Mouse (Mus musculus): ENCODE results near the gene Commd6. TPM values are rescaled to one million over a fixed set of nuclear protein-coding genes. Genes with fewer than 3 reads are reported as not detected.
"Not testable (repeated sequence)": the region's sequence is repeated elsewhere in the genome, so short reads cannot be mapped to it uniquely, and the experiment has no call there.

Gene Commd6
- total RNA-seq, 2 experiments from 2014 or later = 62.2 to 69.4 TPM

DNA sequence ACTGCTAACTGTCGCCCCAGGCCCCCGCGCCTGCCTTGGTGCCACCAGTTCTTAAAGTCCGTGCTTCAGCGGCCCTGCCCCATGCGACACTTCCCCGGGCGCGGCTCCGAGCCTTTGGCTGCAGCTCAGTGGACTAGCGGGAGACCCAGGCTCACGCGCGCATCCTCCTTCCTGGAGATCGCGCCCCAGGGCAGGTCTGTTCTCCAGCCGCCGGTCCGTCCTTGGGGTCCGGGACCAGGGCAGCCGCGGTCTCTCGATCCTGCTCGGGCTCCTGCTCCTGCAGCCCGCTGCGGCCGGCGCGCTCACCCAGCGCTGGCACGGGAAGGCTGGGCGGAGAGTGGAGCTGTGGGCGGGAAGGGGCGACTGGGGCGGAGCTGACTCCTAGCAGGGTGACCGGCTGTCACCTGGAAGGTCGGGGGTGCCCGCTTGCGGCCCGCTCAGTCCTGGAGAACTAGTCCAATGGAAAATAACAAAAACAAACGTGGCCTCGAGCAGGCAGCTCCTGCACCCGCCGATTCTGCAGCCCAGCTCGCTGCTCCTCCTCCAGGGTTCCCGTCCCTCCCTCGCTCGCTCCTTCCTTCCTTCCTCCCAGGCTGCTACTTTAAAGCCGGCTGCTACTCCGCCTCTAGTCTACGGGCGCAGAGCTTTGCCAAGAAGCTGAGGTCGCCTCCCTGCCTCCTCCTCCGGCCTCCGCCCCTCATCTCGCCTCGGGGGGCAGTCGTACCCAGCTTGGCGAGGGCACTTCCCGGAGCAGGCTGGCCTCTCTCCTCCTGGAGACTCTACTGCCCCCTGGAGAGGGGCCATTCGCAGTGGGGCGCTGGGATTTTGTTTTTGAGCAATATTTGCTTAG is 31.7 kb downstream of the Commd6 start, which contains the start of gene Tbc1d4:
Gene Tbc1d4, minus strand, starts transcription at position 673 of the 850 bp plus-strand sequence.
- peak; percentile 92 for DNase-seq

DNA sequence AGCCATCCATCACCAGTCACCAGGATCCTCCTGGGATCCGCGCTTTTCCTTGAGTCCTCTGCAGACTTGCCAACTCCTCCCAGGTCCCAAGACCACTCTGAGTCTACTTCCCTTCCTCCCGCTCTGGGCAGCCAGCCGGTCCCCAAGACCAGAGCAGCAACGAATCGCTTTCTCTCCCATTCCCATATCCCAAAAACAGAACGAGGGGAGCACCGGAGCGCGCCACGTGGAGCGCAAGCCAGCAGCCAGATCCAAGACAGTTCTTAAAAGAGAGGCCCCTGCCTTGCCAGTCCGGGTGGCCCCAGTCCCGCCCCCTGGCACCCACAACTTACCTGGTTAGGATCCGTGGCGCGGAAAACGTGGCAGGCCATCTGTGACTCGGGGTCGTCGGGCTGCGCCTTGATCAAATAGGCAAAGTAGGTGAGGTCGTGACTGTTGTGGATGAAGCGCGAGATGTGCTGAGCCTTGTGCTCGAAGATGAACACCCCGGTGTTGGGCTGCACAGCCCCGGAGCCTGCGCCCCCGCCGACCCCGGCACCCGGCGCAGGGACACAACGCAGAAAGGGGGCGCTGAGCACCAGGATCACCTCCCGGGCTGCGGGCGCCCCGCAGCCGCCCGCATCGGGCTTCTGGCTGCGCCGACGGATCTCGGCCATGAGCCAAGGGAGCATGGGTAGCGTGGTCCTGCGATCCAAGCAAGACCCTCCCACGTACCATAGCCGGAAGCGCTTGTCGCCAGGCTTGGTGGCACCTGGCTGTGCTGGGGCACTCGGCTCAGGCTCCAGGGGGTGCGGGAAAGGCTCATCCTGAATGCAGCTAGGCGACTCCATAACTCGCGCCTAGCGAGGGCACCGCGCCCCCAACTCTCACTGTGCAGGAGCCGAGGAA is 32.6 kb downstream of the Commd6 start:
- DNase-seq = peak; percentile 55

DNA sequence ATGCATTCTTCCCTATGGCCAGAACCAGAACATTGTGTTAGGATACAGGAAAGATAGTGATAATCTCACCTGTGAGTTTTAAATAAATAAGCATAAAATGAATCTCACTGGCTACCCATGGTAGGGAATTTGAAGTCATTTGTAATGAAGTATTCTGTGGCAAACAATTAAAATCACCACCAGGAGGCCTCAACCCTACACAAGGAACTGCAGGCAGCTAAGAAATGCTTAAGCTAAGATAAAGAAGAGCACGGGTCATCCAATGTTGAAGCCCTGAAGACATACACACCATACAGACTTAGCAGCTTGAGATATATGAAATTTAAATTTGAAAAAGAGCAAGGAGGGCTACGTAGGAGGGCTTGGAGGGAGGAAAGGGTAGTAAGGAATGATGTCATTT is 34.6 kb downstream of the Commd6 start:
- no peak for DNase-seq

DNA sequence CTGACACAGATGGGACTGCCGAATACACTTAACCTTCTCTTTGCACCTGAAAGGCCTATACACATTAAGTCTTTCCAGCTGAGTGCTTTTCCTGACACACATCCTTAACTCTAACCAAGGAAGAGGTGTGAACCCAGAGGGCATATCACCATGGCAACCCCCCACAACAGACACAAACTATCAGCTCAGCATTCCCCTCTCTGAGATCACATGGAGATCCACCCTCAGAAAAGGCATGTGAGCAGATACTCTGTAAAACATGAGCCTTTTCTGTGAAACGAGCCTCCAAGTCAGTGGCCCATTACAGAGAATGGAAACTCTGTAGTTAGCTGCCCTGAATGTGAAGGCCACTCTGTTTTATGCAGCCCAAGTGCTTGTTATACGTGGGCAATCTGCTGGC is 37.6 kb downstream of the Commd6 start:
- no peak for DNase-seq

DNA sequence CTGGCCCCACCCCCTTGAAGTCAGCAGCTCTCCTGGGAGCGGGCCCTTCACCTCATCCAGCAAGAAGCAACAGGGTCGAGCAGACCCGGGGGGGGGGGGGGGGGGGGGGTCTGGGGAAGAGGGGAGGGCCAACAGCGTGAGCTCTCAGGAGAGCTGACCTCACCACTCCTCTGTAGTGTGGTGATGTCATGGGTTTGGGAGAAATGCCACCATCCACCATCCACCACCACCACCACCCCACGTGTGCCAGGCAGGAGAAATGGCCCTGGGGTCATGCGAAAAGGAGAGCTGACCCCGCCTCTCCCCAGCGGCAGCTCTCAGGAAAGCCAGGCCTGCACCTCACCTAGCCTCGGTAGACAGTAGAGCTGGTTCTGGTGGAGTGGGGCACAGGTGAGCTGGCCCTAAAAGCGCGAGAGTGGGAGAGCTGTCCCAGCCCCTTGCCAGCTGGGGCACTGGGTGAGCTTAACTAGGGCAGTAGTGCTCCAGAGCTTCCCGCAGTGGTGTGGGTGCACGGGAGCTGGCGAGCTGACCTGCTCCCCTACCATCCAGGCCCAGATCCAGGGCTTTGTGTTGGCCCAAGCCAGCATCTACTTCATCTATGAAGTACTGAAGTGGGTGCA is 43.3 kb downstream of the Commd6 start:
- DNase-seq = no peak

DNA sequence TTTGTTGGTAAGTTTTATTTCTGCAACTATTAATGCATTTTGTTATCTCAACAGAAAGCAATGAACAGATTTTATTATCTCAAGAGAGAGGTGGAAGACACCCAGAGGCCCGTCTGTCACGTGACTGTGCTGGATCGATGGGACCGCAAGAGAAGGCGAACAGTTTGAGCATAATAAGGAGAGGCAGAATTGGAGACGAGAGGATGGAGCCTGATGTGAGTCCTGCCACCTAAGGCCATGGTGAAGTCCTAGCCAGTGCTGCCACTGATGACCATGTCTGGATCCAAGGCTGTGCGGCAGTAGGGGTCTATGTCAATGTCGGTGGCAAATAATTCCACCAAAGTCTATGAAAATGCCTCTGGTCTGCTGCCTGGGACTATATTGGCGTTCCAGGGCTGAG is 43.8 kb downstream of the Commd6 start:
- DNase-seq = no peak

DNA sequence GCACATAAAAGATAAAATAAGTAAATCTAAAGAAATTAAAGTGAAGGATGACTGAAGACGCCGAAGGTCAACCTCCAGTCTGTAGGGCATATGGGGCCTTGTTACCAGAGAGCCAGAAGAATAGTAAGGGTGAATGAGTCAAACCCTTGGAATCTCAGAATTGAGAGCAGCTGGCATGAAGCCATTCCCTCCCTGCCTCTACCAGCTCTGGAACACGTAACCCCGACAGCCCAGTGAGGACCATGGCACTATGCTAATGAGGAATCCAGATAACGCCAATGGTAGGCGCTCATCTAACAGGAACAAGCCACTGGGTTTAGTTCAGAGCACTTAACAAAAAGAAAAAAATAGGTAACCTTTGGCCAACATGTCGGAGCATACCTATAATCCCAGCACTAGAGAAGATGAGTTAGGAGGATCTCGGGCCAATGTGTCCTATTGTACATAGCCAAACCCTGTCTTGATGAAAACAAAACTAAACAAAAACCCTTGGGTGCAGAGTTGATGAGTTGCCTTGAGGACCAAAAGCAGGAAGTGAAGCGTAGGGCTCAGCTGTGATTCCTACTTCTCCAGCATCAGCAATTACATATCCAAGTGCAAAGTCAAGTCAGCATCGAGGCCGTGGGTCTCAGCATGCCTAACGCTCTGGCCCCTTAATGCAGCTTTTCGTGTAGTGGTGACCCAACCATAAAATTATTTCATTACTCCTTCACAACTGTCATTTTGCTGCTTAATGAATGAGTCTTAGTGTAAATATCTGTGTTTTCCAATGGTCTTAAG is 45.0 kb downstream of the Commd6 start:
- DNase-seq = no peak

DNA sequence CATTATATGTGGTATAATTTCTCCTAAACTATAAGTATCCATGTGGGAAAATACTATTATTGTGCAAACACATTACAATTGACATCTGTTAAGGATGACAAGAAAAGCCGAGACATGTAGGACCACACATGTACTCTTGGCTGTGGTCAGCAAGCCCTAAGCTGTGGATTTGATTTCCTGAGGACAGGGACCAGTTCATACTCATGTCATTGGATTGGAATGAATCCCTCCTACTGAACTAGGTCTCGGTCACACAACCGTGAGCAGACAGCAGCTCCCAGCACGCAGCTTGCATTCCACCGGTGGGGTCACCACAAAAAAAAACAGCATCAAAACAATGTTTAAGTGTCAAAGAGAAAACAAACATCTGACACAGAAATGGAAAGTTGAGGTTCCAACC is 46.5 kb downstream of the Commd6 start:
- no peak for DNase-seq

DNA sequence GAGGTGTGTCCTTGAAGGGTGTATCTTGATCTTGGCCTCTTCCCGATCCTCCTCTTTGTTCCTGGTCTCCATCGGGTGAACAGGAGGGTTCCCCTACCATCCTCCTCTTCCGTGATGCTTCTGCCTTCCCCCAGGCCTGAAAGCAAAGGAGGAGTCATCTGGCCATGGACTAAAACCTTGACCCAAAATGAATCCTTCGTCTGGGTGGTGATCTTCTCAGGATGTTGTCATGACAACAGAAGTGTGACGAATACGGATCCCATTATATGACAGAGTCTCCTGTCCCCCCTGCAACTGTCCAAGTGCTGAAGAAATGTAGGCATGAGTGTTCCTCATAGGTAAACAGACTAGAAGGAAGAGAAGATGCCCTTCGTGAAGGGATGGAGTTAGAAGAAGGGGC is 47.1 kb downstream of the Commd6 start:
- DNase-seq = peak; percentile 40

DNA sequence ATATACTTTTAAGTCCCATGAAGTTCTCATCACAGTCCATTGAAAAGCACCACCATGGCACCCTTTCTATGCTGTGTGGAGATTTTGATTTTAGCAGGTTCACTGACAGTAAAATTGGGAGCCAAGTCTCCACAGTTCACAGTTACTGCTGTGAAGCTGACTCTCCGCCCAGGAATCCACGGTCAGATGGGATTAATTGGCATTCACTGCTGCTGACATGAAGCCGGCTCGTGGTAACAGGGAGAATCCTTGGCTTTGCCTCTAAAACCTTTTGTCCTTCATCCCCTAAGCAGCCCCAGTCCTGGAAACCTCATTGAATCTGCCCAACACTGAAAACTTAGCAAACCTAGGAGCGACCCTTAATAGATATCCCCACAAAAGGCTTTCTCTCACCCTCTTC is 49.4 kb downstream of the Commd6 start:
- peak; percentile 31 for DNase-seq

DNA sequence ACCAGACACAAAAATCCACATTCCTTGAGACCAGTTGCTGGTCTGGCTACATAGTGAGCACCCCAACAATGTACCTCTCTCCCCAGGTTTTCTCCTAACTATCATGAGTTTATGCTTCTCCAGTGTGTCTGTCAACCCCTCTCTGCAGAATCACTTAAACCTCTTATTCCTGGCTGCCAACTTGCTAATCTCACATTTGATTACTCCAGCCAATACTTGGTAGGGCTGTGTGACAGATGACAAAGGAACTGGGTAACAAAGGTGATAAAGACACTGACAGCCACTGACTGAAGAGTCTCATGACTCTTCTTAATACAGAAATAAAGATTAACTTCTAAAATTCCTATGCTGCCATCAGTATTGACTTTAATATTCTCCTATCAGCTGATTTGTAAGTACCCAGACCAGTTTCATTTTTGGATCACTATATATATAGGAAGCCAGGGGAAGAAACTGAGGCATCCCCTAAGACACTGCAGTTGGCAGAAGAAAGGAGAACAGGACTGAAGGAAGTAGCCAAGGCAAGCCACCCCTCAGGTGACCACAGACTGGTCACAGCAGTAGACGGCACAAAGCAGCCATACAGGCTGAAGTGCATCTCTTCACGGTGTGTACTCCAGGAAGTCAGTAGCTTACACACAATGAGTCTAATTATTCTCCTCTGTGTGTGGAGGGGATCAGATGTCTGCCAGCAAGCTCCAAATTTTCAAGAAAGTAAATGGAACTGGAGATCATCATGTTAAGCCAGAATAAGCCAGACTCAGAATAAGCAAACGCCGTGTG is 52.1 kb downstream of the Commd6 start:
- not testable (repeated sequence) for DNase-seq

DNA sequence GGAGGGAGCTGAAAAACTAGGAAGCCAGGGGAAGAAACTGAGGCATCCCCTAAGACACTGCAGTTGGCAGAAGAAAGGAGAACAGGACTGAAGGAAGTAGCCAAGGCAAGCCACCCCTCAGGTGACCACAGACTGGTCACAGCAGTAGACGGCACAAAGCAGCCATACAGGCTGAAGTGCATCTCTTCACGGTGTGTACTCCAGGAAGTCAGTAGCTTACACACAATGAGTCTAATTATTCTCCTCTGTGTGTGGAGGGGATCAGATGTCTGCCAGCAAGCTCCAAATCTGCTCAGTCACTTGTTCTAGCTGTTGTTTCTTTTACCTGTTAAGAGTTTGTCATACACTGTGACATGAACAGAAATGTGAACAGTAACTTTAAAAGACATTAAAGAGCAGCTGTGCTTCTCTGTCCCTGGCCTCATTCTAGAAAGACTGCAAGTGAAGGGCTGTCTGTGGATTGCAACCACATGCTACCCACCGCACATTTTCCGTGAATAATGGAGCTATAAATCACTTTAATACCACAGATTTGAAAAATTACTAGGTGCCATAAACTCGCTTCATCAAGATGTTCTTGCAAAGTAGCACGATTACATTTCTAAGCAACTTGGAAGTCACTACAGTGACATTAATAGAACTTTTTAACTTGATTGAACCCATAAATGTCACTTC is 53.0 kb downstream of the Commd6 start:
- not testable (repeated sequence) for DNase-seq

DNA sequence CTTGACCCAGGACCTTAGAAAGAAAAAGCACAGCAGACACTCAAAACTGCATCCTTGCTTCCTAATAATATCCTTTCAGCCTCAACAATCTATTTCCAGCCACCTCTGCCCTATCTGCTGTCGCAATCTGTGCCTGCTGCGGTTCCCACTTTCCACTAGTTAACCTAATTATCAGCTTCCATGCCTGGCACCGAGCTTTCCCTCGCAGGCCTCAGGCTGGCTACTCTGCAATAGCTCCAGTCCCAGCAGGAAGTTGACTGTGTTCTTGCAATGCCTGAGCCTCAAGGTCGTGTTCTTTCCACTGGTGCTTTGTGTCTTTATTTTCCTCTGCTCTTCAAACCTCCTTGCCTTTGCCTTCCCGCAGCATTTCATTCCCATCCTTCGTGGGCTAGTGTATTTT is 54.4 kb downstream of the Commd6 start:
- DNase-seq = peak; percentile 68

Other genes with a start within 250 kb of the Commd6 start
- gene Tbc1d4, start 31.5 kb downstream of the Commd6 start, total RNA-seq (2021) = 10 to 100 TPM; 26.2 to 61.3 TPM
- gene Uchl3, start 13.3 kb upstream of the Commd6 start, total RNA-seq (2021) = 10 to 100 TPM; 40.9 to 47.1 TPM
- gene Gm9922, start 89.1 kb upstream of the Commd6 start, total RNA-seq (2021) = 1 to 10 TPM; 4.3 to 6.4 TPM
- 10 to 100 TPM; 30.4 to 35.5 TPM for gene Lmo7, start 89.3 kb upstream of the Commd6 start, total RNA-seq (2021)